Mouse (Mus musculus) thymus, postnatal 10 days (tissue): ENCODE results near the gene Pgpep1.
A peak's percentile ranks its signal among the peaks of the same experiment; 100 is the strongest.

ENCODE experiments used
- DNase-seq, 2 experiments: peaks; one replicate each; pipeline ENCODE4 v3.0.0; 2021; ENCODE audit warnings: low spot score in 2 of 2

The Pgpep1 gene

DNA sequence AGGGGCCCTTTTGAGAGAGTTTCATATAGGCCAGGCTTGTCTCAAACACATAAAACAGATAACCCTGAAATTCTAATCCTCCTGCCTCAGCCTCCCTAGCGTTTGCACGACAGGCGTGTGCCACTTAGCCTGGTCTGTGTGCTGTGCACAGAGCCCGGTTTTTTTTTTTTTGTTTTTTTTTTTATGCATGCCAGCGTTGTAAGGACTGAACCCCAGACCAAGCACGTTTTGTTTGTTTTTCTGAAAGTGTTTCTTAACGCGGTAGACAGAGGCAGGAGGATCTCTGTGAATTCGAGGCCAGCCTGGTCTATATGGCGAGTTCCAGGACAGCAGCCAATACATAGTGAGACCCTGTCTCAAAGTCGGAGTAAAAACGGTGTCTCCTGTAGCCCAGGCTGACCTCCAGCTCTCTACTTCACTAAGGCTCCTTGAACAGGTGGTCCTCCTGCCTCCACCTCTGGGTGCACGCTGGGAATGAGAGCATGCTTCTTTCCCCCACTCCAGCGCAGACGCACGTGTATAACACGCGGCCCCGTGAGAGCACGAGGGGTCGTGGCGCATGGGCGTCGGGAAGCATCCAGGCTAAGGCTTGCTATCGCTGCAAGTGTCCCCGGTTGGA, 51.3 kb downstream of the Pgpep1 start, which contains the start of gene Ssbp4:
Gene Ssbp4 (minus strand): TSS at position 124 of the 619 bp plus-strand sequence.
- DNase-seq: no peak

DNA sequence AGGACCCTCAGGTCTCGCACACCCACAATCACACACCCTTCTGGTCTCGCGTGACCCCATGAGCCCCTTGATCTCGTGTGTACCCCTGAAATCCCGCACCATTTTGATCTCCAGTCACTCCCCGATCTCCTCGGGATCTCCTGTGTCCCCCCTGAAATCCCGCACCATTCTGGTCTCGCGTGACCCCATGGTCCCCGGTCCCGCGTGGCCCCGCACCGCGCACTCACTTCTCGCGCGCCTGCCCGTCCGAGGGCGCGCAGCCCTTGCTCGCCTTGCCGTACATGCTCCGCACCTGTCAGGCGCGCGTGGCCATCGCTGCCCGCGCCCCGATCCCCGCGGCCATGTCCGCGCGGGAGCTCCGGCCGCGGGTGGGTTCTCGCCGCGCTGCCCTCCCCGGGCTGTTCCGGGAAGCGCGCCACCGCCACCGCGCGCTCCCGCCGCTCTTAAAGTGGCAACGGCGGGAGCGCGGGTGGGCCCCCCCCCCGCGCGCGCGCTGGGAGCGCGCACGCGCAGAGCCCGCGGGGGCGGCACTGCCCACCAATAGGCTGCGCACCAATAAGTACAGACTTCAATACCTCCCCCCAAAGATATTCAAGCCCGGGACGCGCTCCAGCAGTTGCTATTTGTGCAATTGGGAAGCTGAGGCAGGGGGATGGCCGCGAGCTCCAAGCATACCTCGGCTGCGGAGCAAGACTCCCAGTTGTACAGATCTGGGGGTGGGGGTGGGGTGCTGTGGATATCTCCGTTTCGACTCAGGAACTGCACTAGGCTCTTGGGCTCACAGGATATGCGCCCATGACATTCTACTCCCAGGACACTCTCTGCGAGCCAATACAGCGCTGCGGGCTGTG, 52.1 kb downstream of the Pgpep1 start:
- peak in 1 of 2 experiments; percentile 45 for DNase-seq

DNA sequence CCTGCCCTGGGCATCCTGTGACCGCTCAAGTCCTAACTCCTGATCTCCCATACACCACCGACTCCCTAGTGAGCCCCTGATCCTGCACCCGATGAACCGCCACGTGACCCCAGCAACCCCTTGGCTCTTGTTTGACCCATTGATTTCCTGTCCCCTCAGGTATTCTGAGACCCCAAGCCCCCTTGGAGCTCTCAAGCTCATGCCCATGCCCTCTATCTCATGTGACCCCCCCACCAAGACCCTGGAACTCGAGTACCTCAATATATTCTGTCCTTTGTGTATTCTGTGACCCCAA, 52.6 kb downstream of the Pgpep1 start:
- no peak for DNase-seq

DNA sequence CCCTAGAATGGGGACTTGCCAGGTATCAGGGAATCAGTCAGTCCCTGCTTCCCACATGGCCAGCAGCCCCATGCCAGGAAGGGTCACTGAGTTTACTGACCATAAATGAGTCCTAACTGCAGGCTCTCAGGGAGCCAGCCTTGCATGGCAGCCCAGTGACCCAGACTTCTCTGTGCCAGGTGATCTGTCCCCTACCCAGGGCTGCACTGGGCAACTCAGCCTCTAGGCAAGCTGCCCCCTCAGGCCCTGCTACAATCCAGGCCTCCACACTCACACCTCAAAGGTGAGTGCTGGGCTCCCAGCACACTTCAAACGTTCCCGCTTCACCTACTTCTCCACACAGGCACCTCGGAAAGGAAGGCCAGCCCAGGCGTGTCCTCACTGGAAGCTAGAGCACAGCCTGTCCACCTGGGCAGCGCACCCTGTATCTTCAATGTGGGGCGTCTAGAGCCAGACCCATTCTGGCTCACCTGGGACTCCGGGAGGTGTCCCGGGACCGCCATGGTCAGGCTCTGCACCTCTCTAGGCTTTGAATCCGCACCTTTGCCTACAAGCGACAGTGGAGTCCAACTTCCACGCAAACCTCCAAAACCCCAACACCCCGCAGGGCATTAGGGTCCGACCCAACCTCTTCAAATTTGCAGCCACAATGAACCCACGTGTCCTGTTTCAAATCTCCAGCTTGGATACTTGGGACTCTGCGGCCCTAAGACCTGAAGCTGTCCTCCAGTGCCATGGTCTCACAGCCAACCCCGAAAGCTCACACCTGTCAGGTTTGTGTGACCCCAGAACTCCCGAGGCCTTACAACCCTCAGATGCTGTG, 53.2 kb downstream of the Pgpep1 start:
- DNase-seq: peak in 1 of 2 experiments; percentile 9

DNA sequence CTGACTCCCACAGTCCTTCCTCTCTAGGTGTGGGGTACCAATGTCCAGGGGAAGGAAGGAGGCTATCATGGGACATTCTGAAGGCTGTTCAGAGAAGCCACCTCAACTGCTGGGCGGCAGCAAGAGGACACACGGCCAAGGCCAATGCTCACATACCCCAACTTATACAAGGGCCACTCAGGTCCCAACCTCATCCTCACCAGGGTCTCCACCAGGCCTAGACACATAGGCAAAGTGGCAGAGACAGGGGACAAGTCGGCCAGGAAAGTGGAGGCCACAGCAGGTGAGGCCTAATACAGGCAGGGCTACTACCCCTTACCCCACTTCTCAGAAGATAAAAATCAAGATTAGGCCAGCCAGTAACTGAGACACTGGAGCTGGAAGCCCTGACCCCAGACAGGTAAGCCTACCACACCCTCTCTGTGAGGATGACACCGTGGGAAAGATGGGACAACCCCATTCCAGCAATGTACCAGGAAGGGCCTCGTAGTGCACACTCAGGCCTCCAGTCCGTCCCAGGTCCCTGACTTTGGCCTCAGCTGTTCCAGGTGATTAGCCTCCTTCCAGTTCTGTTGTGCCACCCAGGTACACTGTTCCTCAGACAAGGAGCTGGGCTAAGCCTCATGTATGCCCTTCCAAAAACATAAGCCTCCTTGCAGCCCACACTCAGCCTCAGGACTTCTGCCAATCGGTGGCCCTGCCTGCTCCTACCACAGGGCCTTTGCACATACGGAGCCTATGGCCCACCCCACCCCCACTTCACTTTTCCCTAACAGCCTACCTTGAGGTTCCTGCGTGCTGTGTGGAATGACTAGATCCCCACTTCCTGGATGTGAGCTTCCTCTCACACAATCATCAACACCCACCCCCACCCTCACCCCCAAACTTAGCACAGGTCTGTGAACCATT, 54.1 kb downstream of the Pgpep1 start:
- no peak for DNase-seq

DNA sequence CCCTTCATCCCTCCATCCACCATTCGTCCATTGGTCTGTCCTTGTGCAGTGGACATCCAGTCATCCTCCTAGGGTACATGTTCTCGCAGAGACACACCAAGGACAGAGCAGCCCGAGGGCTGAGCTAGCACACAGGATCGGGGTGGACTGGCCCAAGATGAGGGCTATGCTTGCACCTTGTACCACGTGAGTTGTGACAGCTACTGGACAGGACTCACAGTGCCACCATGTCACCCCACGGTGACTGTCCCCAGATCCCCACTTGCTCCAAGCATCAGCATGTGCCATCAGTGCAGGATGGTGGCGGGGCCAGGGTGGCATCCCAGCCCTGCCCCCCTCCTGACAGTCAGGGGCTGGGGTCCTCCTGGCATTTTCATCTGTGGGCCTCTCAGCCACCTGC, 55.6 kb downstream of the Pgpep1 start:
- no peak for DNase-seq

DNA sequence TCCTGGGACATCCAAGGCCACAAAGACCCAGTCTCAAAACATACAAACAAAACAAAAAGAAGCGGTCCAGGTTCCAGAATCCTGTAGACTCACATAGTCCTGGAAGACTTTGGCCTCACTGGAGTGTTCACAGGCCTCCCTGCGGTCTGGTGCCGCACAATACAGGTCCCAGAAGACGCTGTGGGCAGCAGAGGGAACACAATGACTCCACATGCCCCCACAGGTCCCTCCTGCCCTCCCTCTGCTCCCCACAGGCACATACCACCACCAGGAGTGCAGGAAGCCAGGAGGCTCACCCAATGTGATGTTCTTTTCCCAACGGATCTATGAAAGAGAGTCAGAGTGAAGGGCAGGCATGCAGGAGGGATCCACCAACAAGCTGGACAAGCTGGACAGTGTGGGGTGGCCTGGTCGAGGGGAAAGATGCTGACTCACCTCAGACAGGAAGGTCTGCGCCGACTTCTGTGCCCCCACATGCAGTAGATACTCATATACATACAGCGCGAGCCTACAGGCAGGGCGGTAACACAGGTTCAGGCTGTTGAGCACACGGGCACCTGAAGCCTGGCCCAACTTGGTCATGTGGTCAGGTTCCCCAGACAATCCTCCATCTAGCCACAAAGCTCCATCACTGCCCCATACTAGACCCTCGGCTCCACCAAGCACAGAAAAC, 57.9 kb downstream of the Pgpep1 start:
- no peak for DNase-seq

DNA sequence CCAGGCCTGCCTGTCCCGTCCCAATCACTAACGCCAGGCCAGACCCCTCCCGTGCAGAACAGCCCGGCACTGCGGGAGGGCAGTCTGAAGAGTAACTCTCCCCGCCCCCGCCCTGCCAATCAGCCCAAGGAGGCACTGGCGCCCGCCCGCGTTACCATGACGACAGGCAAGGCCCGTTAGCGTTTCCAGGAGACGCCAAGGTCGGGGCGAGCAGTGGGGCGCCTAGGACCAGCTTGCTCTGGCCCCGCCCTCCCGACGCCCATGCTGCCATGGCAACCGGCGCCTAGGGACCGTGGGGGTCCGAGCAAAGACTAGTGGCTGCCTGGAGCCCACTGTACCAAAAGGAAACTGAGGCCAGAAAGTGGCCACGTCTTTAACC, 58.9 kb downstream of the Pgpep1 start:
- peak; percentile 57 to 59 for DNase-seq

DNA sequence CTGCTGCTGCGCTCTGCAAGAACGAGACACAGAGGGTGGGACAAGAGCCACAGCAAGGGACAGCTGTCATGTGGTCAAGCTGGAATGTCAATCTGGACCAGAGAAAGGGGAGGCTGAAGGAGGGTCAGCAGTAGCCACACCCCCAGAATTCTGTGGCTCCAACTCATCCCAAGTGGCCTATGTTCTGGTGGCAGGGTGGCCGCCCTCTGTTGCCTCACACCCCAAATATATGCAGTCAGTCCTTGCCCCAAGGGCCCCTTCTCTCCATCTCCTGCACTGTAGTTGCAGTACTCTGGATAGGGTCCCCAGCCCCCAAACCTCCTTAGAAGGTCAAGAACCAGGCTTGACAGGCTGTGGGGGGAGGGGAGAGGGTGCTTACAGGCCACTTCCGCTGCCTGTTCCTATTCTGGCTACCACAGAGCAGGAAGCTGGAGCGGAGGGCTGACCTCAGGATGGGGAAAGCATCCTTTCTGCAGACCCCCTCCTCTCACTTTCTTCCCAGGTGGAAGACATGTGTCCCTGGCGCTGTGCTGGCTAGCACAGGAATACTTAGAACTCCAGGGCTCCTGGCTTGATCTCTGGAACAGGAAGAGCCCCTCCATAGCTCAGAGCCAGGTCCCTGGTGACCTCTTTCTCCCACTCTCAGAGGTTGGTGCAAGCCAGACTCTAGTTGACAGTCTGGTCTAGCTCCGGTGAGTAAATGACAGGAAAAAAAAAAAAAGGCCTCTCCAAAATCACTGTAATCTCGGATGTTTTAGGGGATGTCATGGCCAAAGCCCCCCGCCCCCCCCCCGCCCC, 59.5 kb downstream of the Pgpep1 start:
- no peak for DNase-seq

DNA sequence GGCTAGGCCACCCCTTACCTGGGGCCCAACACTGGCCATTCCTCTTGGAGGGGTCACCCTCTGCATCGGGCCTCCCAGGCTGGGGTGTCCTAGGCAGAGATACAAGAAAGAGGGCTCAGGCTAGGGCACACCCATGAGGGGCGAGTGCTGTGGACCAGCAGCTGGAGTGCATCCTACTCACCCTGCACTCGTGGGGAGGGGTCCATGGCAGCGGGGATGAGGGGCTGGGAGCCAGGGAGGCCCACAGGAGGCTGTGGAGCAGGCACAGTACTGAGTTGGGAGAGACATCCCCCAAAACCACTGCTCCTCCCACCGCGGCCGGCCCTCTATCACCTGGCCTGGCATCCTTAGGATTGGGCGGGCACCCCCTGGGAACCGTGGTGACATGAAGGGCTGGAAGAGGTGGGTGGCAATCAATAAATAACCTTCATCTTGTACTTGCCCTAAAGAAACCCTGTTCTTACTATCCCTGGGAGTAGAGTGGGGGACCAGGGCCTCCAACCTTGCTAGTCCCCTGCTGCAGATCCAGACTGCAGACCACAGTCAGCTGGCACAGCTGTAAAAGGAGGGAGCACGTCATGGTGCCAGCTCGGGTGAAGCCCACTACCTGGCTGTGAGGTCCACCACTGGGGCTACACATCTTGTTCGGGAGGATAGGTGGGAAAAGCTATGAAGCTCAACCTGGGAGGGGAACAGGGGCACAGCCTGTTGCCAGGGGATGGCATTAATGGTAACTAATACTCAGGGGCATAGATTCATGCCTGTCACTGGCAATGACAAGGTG, 60.5 kb downstream of the Pgpep1 start:
- DNase-seq: no peak

DNA sequence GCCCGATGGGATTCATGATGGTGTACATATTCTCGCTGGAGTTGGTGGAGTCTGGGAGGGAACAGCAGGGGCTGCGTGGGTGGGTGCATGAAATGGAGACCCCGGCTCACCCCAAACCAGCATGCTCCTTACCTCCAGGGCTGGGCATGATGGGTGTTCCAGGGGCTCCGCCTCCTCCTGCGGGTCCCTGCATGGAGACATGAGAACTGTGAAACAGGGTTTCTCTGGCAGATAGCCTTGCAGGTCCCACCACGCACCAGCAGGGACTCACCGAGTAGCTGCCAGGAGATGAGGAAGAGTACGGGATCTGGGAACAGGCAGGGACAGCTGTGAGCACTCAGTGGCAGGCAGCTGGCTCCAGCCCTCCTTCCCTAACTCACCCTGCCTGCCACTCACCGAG, 61.5 kb downstream of the Pgpep1 start:
- no peak for DNase-seq

DNA sequence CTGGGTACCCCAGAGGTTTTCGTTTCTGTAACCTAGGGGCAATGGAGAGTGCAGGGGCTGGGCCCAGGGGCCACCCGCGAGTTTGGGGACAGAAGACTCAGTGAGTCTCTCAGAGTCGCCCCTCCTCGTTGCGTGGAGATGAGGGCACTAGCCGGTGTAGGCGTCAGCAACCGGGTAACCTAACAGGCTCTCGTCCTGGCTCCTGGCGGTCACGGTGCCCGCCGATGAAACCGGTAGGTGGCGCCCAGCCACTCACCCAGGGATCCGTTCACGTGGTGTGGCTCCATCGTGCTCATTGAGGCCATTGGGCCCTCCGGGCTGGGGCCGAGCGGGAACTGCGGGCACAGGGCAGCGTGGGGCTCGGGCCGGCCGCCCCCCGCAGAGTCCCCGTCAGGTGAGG, 61.9 kb downstream of the Pgpep1 start:
- no peak for DNase-seq

DNA sequence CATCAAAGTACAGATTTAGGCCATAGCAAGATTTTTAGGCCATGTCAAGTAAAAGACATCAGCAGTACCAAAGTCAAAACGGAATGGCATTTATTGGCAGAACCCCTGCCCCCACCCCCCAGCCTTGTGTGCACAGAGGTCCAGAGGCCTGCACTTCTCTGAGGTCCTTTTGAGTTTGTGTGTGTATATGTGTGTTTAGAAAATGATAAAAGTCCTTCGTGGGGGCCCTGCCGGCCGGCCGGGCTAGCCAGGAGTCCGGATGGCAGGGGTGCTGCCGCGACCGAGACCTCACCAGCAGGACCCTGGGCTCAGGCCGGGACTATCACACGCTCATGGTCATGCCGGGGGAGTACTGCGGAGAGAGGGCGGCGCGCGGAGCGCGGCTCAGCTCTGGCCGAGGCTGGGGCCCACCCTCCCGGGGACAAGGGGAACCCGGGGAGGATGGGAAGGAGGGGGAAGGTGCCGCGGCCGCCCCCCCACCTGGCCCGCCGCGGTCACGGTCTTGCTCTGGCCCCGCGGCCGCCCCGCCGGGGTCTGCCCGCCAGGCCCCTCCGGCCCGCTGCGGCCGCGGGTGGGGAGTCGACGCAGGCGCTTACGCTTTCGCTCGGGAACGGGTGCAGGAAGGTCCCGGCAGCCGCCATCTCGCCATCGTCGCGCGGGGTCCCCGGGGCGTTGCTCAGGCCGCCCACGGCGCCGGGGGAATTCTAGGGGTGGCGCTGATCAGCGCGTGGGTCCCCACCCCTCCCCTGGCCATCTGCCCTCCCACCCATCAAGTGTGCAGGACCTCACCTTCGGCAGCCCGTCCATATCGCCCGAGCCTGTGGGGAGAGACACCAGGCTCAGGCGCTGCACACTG, 62.5 kb downstream of the Pgpep1 start:
- DNase-seq: no peak

DNA sequence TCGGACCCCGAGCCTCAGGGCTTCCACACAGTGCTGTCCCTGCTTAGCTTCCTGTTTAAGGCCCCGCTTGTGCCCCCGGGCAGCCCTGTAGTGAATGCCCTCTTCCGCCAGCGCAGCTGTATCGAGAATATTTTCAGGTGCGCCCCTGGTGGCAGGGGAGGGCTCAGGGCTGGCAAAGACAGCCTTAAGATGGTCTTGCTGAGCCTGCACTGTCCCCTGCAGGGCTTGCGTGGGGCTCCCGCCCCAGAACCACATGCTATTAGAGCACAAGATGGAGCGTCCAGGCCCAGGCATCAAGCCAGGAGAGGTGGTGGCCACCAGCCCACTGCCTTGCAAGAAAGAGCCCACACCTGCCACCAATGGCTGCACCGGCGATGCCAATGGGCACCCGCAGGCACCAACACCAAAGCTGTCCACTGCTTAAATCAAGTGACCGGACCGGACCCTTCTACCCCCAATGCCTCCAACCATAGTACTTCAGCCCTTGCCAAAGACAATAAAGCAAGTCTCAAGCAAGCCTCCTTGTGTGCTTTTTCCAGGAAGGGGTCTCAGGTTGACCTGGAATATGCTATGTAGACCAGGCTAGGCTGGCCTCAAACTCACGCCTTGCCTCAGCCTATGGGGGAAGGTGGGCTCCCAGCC, 63.3 kb downstream of the Pgpep1 start:
- peak in 1 of 2 experiments; percentile 56 for DNase-seq
